Mouse (Mus musculus) c-Kit-positive CD71-negative TER-119-negative erythroid progenitor cells, embryonic 14.5 days (primary cell): ENCODE measurements around the gene Slc25a54.
A peak's percentile ranks its signal among the peaks of the same experiment; 100 is the strongest.

Experiments
- DNase-seq: peaks from one replicate; pipeline ENCODE4 v3.0.0-alpha.2; 2013; ENCODE audit warnings: low read depth

The Slc25a54 gene

GRCm38 (mm10) chr3:109080169-109080568, at the start of gene Slc25a54:
Gene Slc25a54 (plus strand): TSS chr3:109080469.
- DNase-seq: no peak

GRCm38 (mm10) chr3:109030817-109031216, 49.5 kb upstream of the Slc25a54 start:
- DNase-seq: no peak

GRCm38 (mm10) chr3:109031626-109032025, 48.6 kb upstream of the Slc25a54 start:
- DNase-seq: no peak

GRCm38 (mm10) chr3:109032306-109032705, 48.0 kb upstream of the Slc25a54 start:
- DNase-seq: no peak

- DNase-seq: no peak
Measured at GRCm38 (mm10) chr3:109034411-109034810, 45.9 kb upstream of the Slc25a54 start.

GRCm38 (mm10) chr3:109040908-109041307, 39.4 kb upstream of the Slc25a54 start:
- no peak for DNase-seq

- DNase-seq: no peak
Measured at GRCm38 (mm10) chr3:109043395-109043794, 36.9 kb upstream of the Slc25a54 start.

- DNase-seq: no peak
Measured at GRCm38 (mm10) chr3:109046428-109046827, 33.8 kb upstream of the Slc25a54 start.

GRCm38 (mm10) chr3:109047707-109048283, 32.5 kb upstream of the Slc25a54 start:
- no peak for DNase-seq

GRCm38 (mm10) chr3:109051056-109051945, 29.0 kb upstream of the Slc25a54 start:
- no peak for DNase-seq

- DNase-seq: no peak
Measured at GRCm38 (mm10) chr3:109051946-109052331, 28.3 kb upstream of the Slc25a54 start.

- no peak for DNase-seq
Measured at GRCm38 (mm10) chr3:109059903-109060302, 20.4 kb upstream of the Slc25a54 start.

- DNase-seq: no peak
Measured at GRCm38 (mm10) chr3:109062391-109062790, 17.9 kb upstream of the Slc25a54 start.

GRCm38 (mm10) chr3:109062989-109063388, 17.3 kb upstream of the Slc25a54 start:
- peak; percentile 50 for DNase-seq

GRCm38 (mm10) chr3:109084418-109084817, 4.1 kb downstream of the Slc25a54 start:
- DNase-seq: no peak

GRCm38 (mm10) chr3:109088460-109088859, 8.2 kb downstream of the Slc25a54 start:
- DNase-seq: no peak

GRCm38 (mm10) chr3:109104702-109105101, 24.4 kb downstream of the Slc25a54 start:
- no peak for DNase-seq

GRCm38 (mm10) chr3:109117136-109117535, 36.9 kb downstream of the Slc25a54 start:
- no peak for DNase-seq

GRCm38 (mm10) chr3:109119562-109119961, 39.3 kb downstream of the Slc25a54 start:
- no peak for DNase-seq

- DNase-seq: no peak
Measured at GRCm38 (mm10) chr3:109119973-109120372, 39.7 kb downstream of the Slc25a54 start.

GRCm38 (mm10) chr3:109122641-109123530, 42.6 kb downstream of the Slc25a54 start, which contains the start of gene Slc25a24:
Gene Slc25a24 (plus strand): TSS chr3:109123149.
- peak; percentile 19 for DNase-seq

GRCm38 (mm10) chr3:109123531-109123981, 43.3 kb downstream of the Slc25a54 start:
- DNase-seq: no peak
